8 mouse cellular contexts compared by ENCODE assay signal in genomic region chr14:51902806-51903710, GRCm38 (mm10). TPM values are rescaled to one million over a fixed set of nuclear protein-coding genes. Genes with fewer than 3 reads are reported as not detected.
DNase-seq lines count a peak whose midpoint lies in the region; ATAC-seq lines count a peak whose summit lies in the region.

No protein-coding gene starts in this region.

- H3K4me2 ChIP-seq in hindbrain, embryonic 12.5 days (replicated peaks) = no peak overlapping the region

- no peak overlapping the region for H3K4me3 ChIP-seq in hindbrain, embryonic 12.5 days

- WGBS in hindbrain, embryonic 12.5 days = 64% methylated on average over 9 of the region's 9 CpGs

- DNase-seq in Muller cell, postnatal 12 days (ENCODE audit: inconsistent ontology term) = peak; percentile 78
- DNase-seq in cerebellum, adult 18-20 months = peak; percentile 75 to 83
- DNase-seq in frontal cortex, postnatal 14 days (ENCODE audit: low spot score in 2 of 2) = peak; percentile 31 to 65
- DNase-seq in left cerebral cortex, adult 11 months (ENCODE audit: low spot score) = peak; percentile 47
- peak; percentile 70 for DNase-seq in mesoderm, embryonic 11.5 days (ENCODE audit: low read depth, low spot score)
- peak; percentile 65 for DNase-seq in right cerebral cortex, postnatal 25 days
- peak; percentile 90 for DNase-seq in urinary bladder, postnatal 25 days (ENCODE audit: low spot score)

- no peaks in the 10 kb centered on the region for H3K4me1 ChIP-seq in hindbrain, embryonic 12.5 days

- H3K27ac ChIP-seq in hindbrain, embryonic 12.5 days = no peak overlapping the region

- H3K9ac ChIP-seq in hindbrain, embryonic 12.5 days = no peak overlapping the region

- no peaks in the 10 kb centered on the region for H3K27me3 ChIP-seq in hindbrain, embryonic 12.5 days

- no peaks in the 10 kb centered on the region for H3K36me3 ChIP-seq in hindbrain, embryonic 12.5 days

- ATAC-seq in hindbrain, embryonic 12.5 days (ENCODE audit: low FRiP score) = peak; percentile 78

- H3K9me3 ChIP-seq in hindbrain, embryonic 12.5 days (replicated peaks) = no peaks in the 10 kb centered on the region

RNA-seq across cellular contexts. Expression of gene Slc39a2, which starts 10.4 kb away (rescaled TPM):
- polyA plus RNA-seq in hindbrain, embryonic 12.5 days (2016; fragmentation: Nextera tagmentation; extraction: Ambion mirVana) = 0.89 and 1.4 TPM in 2 replicates

RNA-seq across cellular contexts. Expression of gene Ndrg2, which starts 10.9 kb away (rescaled TPM):
- polyA plus RNA-seq in hindbrain, embryonic 12.5 days (2016; fragmentation: Nextera tagmentation; extraction: Ambion mirVana) = 34.2 and 39.1 TPM in 2 replicates

RNA-seq across cellular contexts. Expression of gene Tppp2, which starts 15.2 kb away (rescaled TPM):
- not detected in 2 replicates for polyA plus RNA-seq in hindbrain, embryonic 12.5 days (2016; fragmentation: Nextera tagmentation; extraction: Ambion mirVana)

RNA-seq across cellular contexts. Expression of gene Mettl17, which starts 18.4 kb away (rescaled TPM):
- polyA plus RNA-seq in hindbrain, embryonic 12.5 days (2016; fragmentation: Nextera tagmentation; extraction: Ambion mirVana) = 61.8 and 62.9 TPM in 2 replicates

RNA-seq across cellular contexts. Expression of gene Rnase13, which starts 19.5 kb away (rescaled TPM):
- not detected in 2 replicates for polyA plus RNA-seq in hindbrain, embryonic 12.5 days (2016; fragmentation: Nextera tagmentation; extraction: Ambion mirVana)
